Mouse (Mus musculus): ENCODE measurements around the gene Lrrc66.

GRCm38 (mm10) chr5:73569181-73569580 is 63.1 kb downstream of the Lrrc66 start:
- TF ChIP-seq POLR2A (IDR thresholded peaks at IDR 0.05; ENCODE audit: low read depth, low read length) (no peak), CTCF (IDR thresholded peaks at IDR 0.05; ENCODE audit: borderline replicate concordance, insufficient read depth, low read length) (no peak)
